Mouse (Mus musculus) neural tube, embryonic 11.5 days (tissue): ENCODE data around the gene Lmnb2. TPM values are rescaled to one million over a fixed set of nuclear protein-coding genes. Genes with fewer than 3 reads are reported as not detected.

ENCODE experiments used
- ATAC-seq: fragments of 200-750 bp; cut with Nextera tagmentation; 2 replicates; pipeline ENCODE4 v1.8.0; 2017; ENCODE audit warnings: moderate number of reproducible peaks, mild to moderate bottlenecking, moderate TSS enrichment, moderate library complexity; ENCODE audit not compliant: insufficient read depth, low FRiP score, low TSS enrichment
- DNase-seq: peaks from one replicate; pipeline ENCODE4 v3.0.0-alpha.2; 2015; ENCODE audit warnings: low spot score
- H3K27ac ChIP-seq: fragments of 300-500 bp; sonication (generic); 2 replicates; pipeline ENCODE4 v1.5.1; 2014; ENCODE audit warnings: low read depth, mild to moderate bottlenecking, low read length
- H3K27me3 ChIP-seq: fragments of 300-500 bp; sonication (generic); 2 replicates; pipeline ENCODE4 v1.6.1; 2014; ENCODE audit warnings: mild to moderate bottlenecking, low read length, mixed read lengths; ENCODE audit not compliant: control insufficient read depth, insufficient read depth
- H3K36me3 ChIP-seq: fragments of 300-500 bp; sonication (generic); 2 replicates; pipeline ENCODE4 v1.6.1; 2014; ENCODE audit warnings: mild to moderate bottlenecking, low read length, moderate library complexity, mixed read lengths; ENCODE audit not compliant: control insufficient read depth, insufficient read depth
- H3K4me1 ChIP-seq: fragments of 300-500 bp; sonication (generic); 2 replicates; pipeline ENCODE4 v1.6.1; 2014; ENCODE audit warnings: low read length, mixed read lengths; ENCODE audit not compliant: control insufficient read depth, insufficient read depth
- H3K4me2 ChIP-seq: fragments of 300-500 bp; sonication (generic); 2 replicates; pipeline ENCODE4 v1.6.1; 2014; ENCODE audit warnings: low read depth, mild to moderate bottlenecking, moderate library complexity
- H3K4me3 ChIP-seq: fragments of 300-500 bp; sonication (generic); 2 replicates; pipeline ENCODE4 v1.5.1; 2014; ENCODE audit warnings: low read depth, low read length
- H3K9ac ChIP-seq: fragments of 300-500 bp; sonication (generic); 2 replicates; pipeline ENCODE4 v1.6.1; 2014; ENCODE audit warnings: mild to moderate bottlenecking, low read length
- H3K9me3 ChIP-seq: fragments of 300-500 bp; sonication (generic); 2 replicates; pipeline ENCODE4 v1.6.1; 2016; ENCODE audit warnings: low read length; ENCODE audit not compliant: control insufficient read depth
- WGBS: fragments of 180-500 bp; shearing (Covaris S2); extraction: QIAGEN DNeasy Blood & Tissue Kit; methylation state at CpG from one replicate; pipeline ENCODE4 v1.1.7; 2014; 5-methylcytosine and 5-hydroxymethylcytosine counted together
- polyA plus RNA-seq: library from polyadenylated mRNA; unstranded; fragments of >200 nt; fragmentation: Nextera tagmentation; extraction: Ambion mirVana; gene quantifications from 2 replicates; pipeline ENCODE4 v1.2.1, GENCODE M21; 2014

Lmnb2 gene
- polyA plus RNA-seq, 1 experiment from 2014 or later: 27.9 TPM

GRCm38 (mm10) chr10:80958979-80959637 lies 41.1 kb upstream of the Lmnb2 start:
- Histone ChIP-seq H3K9me3 (no peaks in the 10 kb centered on the region), H3K27me3 (no peaks in the 10 kb centered on the region), H3K36me3 (no peaks in the 10 kb centered on the region), H3K27ac (no peak overlapping the region), H3K4me1 (peaks cover 3% of the 10 kb centered on the region; the same call in 1 of the 2 replicates), H3K4me3 (no peak overlapping the region), H3K4me2 (no peak overlapping the region), H3K9ac (no peak overlapping the region)
- DNase-seq (no peak), ATAC-seq (no peak)
- WGBS: 87% methylated on average over 5 of the region's 5 CpGs

GRCm38 (mm10) chr10:80957791-80958190 lies 39.7 kb upstream of the Lmnb2 start:
- 74% methylated on average over 4 of the region's 4 CpGs for whole genome bisulfite sequencing
- DNase-seq: no peak

GRCm38 (mm10) chr10:80956901-80957300 lies 38.9 kb upstream of the Lmnb2 start:
- Histone ChIP-seq H3K4me3 (no peak overlapping the region), H3K9me3 (no peaks in the 10 kb centered on the region), H3K4me1 (peaks cover 3% of the 10 kb centered on the region; the same call in 1 of the 2 replicates), H3K36me3 (no peaks in the 10 kb centered on the region), H3K27ac (no peak overlapping the region), H3K9ac (no peak overlapping the region), H3K27me3 (no peaks in the 10 kb centered on the region), H3K4me2 (no peak overlapping the region)
- ATAC-seq (no peak), DNase-seq (no peak)
- 78% methylated on average over 6 of the region's 6 CpGs for WGBS

More at GRCm38 (mm10) chr10:80957791-80958190, 39.7 kb upstream of the Lmnb2 start:
- no peak overlapping the region for H3K4me3 ChIP-seq
- no peaks in the 10 kb centered on the region for H3K36me3 ChIP-seq
- ATAC-seq: no peak
- no peaks in the 10 kb centered on the region for H3K27me3 ChIP-seq
- H3K27ac ChIP-seq: no peak overlapping the region
- H3K9me3 ChIP-seq: no peaks in the 10 kb centered on the region
- no peak overlapping the region for H3K4me2 ChIP-seq
- H3K9ac ChIP-seq: no peak overlapping the region
- H3K4me1 ChIP-seq: peaks cover 3% of the 10 kb centered on the region; the same call in 1 of the 2 replicates

- no peak overlapping the region for H3K4me3 ChIP-seq
- H3K4me2 ChIP-seq: no peak overlapping the region
- H3K9me3 ChIP-seq: no peaks in the 10 kb centered on the region
- DNase-seq (no peak), ATAC-seq (no peak)
- WGBS: 92% methylated on average over 8 of the region's 8 CpGs
- H3K4me1 ChIP-seq: peaks cover 3% of the 10 kb centered on the region; the same call in 1 of the 2 replicates
- no peak overlapping the region for H3K9ac ChIP-seq
- H3K27me3 ChIP-seq: no peaks in the 10 kb centered on the region
- H3K36me3 ChIP-seq: no peaks in the 10 kb centered on the region
- no peak overlapping the region for H3K27ac ChIP-seq
Measured at GRCm38 (mm10) chr10:80956385-80956784, 38.3 kb upstream of the Lmnb2 start.

- WGBS: 24% methylated on average over 9 of the region's 9 CpGs
- Histone ChIP-seq H3K27ac (no peak overlapping the region), H3K9me3 (no peaks in the 10 kb centered on the region), H3K4me2 (no peak overlapping the region), H3K4me3 (no peak overlapping the region), H3K4me1 (no peaks in the 10 kb centered on the region), H3K36me3 (no peaks in the 10 kb centered on the region), H3K27me3 (no peaks in the 10 kb centered on the region), H3K9ac (no peak overlapping the region)
- DNase-seq (peak; percentile 76), ATAC-seq (no peak)
Measured at GRCm38 (mm10) chr10:80955536-80955935, 37.5 kb upstream of the Lmnb2 start.

GRCm38 (mm10) chr10:80954843-80955242 lies 36.8 kb upstream of the Lmnb2 start:
- WGBS: 86% methylated on average over 6 of the region's 6 CpGs
- Histone ChIP-seq H3K9me3 (no peaks in the 10 kb centered on the region), H3K27ac (no peak overlapping the region), H3K9ac (no peak overlapping the region), H3K27me3 (no peaks in the 10 kb centered on the region), H3K36me3 (no peaks in the 10 kb centered on the region), H3K4me1 (no peaks in the 10 kb centered on the region), H3K4me2 (no peak overlapping the region), H3K4me3 (no peak overlapping the region)
- no peak for ATAC-seq
- no peak for DNase-seq

GRCm38 (mm10) chr10:80954415-80954814 lies 36.4 kb upstream of the Lmnb2 start:
- 87% methylated on average over 13 of the region's 13 CpGs for WGBS
- DNase-seq: no peak
- no peak overlapping the region for H3K27ac ChIP-seq

GRCm38 (mm10) chr10:80952449-80952848 lies 34.4 kb upstream of the Lmnb2 start:
- Histone ChIP-seq H3K36me3 (no peaks in the 10 kb centered on the region), H3K27me3 (no peaks in the 10 kb centered on the region), H3K4me1 (no peaks in the 10 kb centered on the region), H3K9ac (no peak overlapping the region), H3K9me3 (no peaks in the 10 kb centered on the region), H3K4me3 (no peak overlapping the region), H3K27ac (no peak overlapping the region), H3K4me2 (no peak overlapping the region)
- no peak for ATAC-seq
- no peak for DNase-seq
- WGBS: 78% methylated on average over 15 of the region's 15 CpGs

More at GRCm38 (mm10) chr10:80954415-80954814, 36.4 kb upstream of the Lmnb2 start:
- no peaks in the 10 kb centered on the region for H3K9me3 ChIP-seq
- no peaks in the 10 kb centered on the region for H3K36me3 ChIP-seq
- no peaks in the 10 kb centered on the region for H3K27me3 ChIP-seq
- H3K4me2 ChIP-seq: no peak overlapping the region
- no peak overlapping the region for H3K4me3 ChIP-seq
- H3K9ac ChIP-seq: no peak overlapping the region
- H3K4me1 ChIP-seq: no peaks in the 10 kb centered on the region
- ATAC-seq: no peak

- no peaks in the 10 kb centered on the region for H3K4me1 ChIP-seq
- no peak overlapping the region for H3K27ac ChIP-seq
- 81% methylated on average over 10 of the region's 10 CpGs for WGBS
Measured at GRCm38 (mm10) chr10:80951761-80952390, 33.8 kb upstream of the Lmnb2 start.

More at GRCm38 (mm10) chr10:80951761-80952390, 33.8 kb upstream of the Lmnb2 start:
- H3K4me3 ChIP-seq: no peak overlapping the region
- ATAC-seq: no peak
- H3K4me2 ChIP-seq: no peak overlapping the region
- H3K9me3 ChIP-seq: no peaks in the 10 kb centered on the region
- H3K9ac ChIP-seq: no peak overlapping the region
- no peaks in the 10 kb centered on the region for H3K36me3 ChIP-seq
- no peaks in the 10 kb centered on the region for H3K27me3 ChIP-seq
- DNase-seq: no peak
